Mouse (Mus musculus): Measurements from ENCODE around the gene Ercc6l2.

- TF ChIP-seq CTCF (IDR thresholded peaks at IDR 0.05; ENCODE audit: low read depth, low read length) (no peak), POLR2A (IDR thresholded peaks at IDR 0.05; ENCODE audit: borderline replicate concordance, low read depth, low read length) (no peak)
Measured at GRCm38 (mm10) chr13:63901303-63901713, 86.3 kb downstream of the Ercc6l2 start.
